Mouse (Mus musculus) adrenal gland, postnatal 10 days (tissue): ENCODE measurements around the gene Cgas. TPM values are rescaled to one million over a fixed set of nuclear protein-coding genes. Genes with fewer than 3 reads are reported as not detected.

ENCODE experiments used
- microRNA-seq: library from miRNA; unstranded; fragments of <30 nt; microRNA quantifications from one replicate; pipeline ENCODE4 v1.2.0, GENCODE M21; 2021
- total RNA-seq, 2 experiments: library from RNA; stranded (reverse); gene quantifications; 2 replicates each; pipeline ENCODE4 v1.2.3; 2021

Cgas gene
- total RNA-seq, 2 experiments from 2014 or later = 1.3 to 1.8 TPM

Small RNA genes lying within 50 kb of the gene (microRNA-seq; reads per million reads assigned to microRNA genes)
- gene Gm26377 = not detected

Other genes with a start within 250 kb of the Cgas start
- 1 to 10 TPM in 1 of 2 experiments, under 1 TPM in 1; 0.82 to 1.3 TPM for gene Gsta1, start 212.6 kb downstream of the Cgas start, total RNA-seq
- gene Gm3776, start 186.1 kb downstream of the Cgas start, total RNA-seq = not detected
- not detected for gene Gm10639, start 153.3 kb downstream of the Cgas start, total RNA-seq
- gene Omt2a, start 128.4 kb downstream of the Cgas start, total RNA-seq = not detected
- gene Omt2b, start 115.6 kb downstream of the Cgas start, total RNA-seq = not detected
- 1 to 10 TPM; 1.8 to 7.9 TPM for gene Gsta2, start 87.4 kb downstream of the Cgas start, total RNA-seq
- gene Dppa5a, start 75.1 kb downstream of the Cgas start, total RNA-seq = under 1 TPM in 1 of 2 experiments, not detected in 1; 0.51 TPM
- under 1 TPM in 1 of 2 experiments, not detected in 1; 0.18 TPM for gene Ooep, start 64.5 kb downstream of the Cgas start, total RNA-seq
- not detected for gene Ddx43, start 47.5 kb downstream of the Cgas start, total RNA-seq
- gene Mto1, start 5.0 kb upstream of the Cgas start, total RNA-seq = 10 to 100 TPM; 23.6 to 29.8 TPM
- gene Gm17324, start 5.5 kb upstream of the Cgas start, total RNA-seq = under 1 TPM in 1 of 2 experiments, not detected in 1; 0.60 TPM
- gene Eef1a1, start 45.9 kb upstream of the Cgas start, total RNA-seq = 1,000 to 10,000 TPM; 6,172 to 6,732 TPM
- gene Slc17a5, start 144.8 kb upstream of the Cgas start, total RNA-seq = 10 to 100 TPM; 10.2 to 11.2 TPM
- gene Cd109, start 172.3 kb upstream of the Cgas start, total RNA-seq = 1 to 10 TPM; 7.4 to 7.6 TPM